Mouse (Mus musculus): Measurements from ENCODE around the gene Txlng. TPM values are rescaled to one million over a fixed set of nuclear protein-coding genes. Genes with fewer than 3 reads are reported as not detected.

The Txlng gene
- 6.3 and 7.1 TPM in 2 replicates for polyA plus RNA-seq (2015; fragmentation: Nextera tagmentation; extraction: Ambion mirVana)

DNA sequence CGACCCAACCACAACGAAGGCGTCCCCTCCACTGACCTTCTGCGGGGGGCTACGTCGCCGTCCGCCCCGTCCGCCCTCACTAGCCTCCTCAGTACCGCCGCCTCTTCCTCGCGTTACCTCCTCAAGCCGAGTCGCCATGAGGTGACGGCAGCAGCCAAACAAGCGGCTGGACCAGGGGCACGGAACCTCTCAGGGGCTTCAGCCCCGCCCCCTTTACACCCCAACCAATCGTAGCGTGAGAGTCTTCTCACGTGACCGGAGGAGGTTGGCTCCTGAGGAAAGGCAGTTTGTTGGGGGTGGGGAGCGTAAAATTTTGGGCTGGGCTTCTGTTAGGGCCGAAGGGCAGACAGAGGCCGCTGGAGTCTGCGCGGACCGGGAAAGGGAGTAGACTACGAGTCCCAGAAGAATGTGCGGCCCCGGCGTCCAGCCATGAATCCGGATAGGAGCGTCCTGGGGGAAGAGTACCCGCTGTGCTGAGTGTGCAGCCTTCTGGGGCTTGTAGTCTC, at the start of gene Txlng:
Gene Txlng (minus strand): TSS at position 252 of the 506 bp plus-strand sequence.

DNA sequence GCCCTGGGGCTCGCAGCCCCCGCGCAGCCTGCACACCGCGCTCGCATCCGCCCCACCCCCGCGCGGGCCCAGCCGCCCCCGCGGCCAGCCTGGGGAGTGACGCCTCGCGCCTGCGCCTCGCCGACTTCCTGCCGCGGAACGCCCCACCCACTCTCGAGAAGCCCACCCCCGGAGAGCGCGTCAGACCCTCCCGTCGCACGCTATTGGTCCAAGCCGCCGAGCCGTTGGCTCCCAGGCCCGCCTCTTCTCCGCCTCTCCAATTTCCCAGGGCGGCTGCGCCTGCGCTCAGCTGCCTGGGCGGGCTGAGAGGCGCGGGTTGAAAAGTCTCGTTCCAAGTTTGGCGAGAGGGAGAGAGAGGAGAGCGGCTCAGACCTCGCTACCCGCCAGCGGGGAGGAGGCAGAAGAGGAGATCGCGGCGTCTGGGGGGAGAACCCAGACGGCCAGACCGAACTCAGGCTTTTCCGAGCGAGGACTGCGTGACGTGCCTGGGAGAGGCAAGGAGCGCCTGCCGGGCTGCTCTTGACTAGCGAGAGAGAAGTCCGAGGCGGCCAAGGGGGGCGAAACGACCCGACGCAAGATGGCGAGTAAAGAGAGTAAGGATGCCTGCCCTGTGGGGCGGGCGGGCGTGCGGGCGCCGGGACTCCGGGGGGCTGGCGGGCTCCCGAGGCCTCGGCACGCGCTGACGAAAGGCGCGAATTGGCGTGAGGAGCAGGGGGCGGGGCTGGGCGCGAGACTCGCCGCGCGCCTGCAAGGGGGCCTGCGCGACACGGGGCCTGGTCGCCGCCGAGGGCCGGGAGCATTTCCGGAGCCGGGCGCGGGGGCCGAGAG, 68.9 kb downstream of the Txlng start, which contains the start of gene Rbbp7:
Gene Rbbp7 (plus strand): TSS at position 288 of the 828 bp plus-strand sequence.

MicroRNAs within 50 kb of the gene (microRNA counts, 519-probe panel; counts per million panel counts)
- microRNA mmu-miR-3473 = 1,507 counts per million, percentile 11 among the panel's probes with 10 or more counts

Small RNAs within 50 kb of the gene (microRNA-seq; reads per million reads assigned to microRNA genes)
- gene Mir3473a = not detected

Other genes with a start within 250 kb of the Txlng start
- gene Reps2, start 185.8 kb downstream of the Txlng start, polyA plus RNA-seq (2015; fragmentation: Nextera tagmentation; extraction: Ambion mirVana) = 2.1 and 2.4 TPM in 2 replicates
- 360 and 407 TPM in 2 replicates for gene Rbbp7, start 69.1 kb downstream of the Txlng start, polyA plus RNA-seq (2015; fragmentation: Nextera tagmentation; extraction: Ambion mirVana)
- gene Syap1, start 59.0 kb upstream of the Txlng start, polyA plus RNA-seq (2015; fragmentation: Nextera tagmentation; extraction: Ambion mirVana) = 41.2 and 51.0 TPM in 2 replicates
- gene Ctps2, start 71.8 kb upstream of the Txlng start, polyA plus RNA-seq (2015; fragmentation: Nextera tagmentation; extraction: Ambion mirVana) = 60.5 and 65.3 TPM in 2 replicates
- gene S100g, start 135.1 kb upstream of the Txlng start, polyA plus RNA-seq (2015; fragmentation: Nextera tagmentation; extraction: Ambion mirVana) = 0.30 and 0.37 TPM in 2 replicates